Mouse (Mus musculus): ENCODE data around the gene Ift46.

- no peak for TF ChIP-seq CTCF (IDR thresholded peaks at IDR 0.05; ENCODE audit: insufficient read depth, low read length)
- no peak for TF ChIP-seq POLR2A (IDR thresholded peaks at IDR 0.05; ENCODE audit: borderline replicate concordance, extremely low read depth, low read depth, low read length)
Measured at GRCm38 (mm10) chr9:44792842-44793241, 25.1 kb downstream of the Ift46 start.

Data from lung, adult 2 months (tissue).